Mouse (Mus musculus) liver, adult (tissue): ENCODE measurements around the gene Serpinb6c.
A peak's percentile ranks its signal among the peaks of the same experiment; 100 is the strongest.

Experiments
- GATA4 ChIP-seq: IDR thresholded peaks from 2 replicates; pipeline ENCODE4 v1.6.1; 2014; ENCODE audit warnings: mild to moderate bottlenecking, low read length; ENCODE audit not compliant: insufficient replicate concordance

Gene Serpinb6c

DNA sequence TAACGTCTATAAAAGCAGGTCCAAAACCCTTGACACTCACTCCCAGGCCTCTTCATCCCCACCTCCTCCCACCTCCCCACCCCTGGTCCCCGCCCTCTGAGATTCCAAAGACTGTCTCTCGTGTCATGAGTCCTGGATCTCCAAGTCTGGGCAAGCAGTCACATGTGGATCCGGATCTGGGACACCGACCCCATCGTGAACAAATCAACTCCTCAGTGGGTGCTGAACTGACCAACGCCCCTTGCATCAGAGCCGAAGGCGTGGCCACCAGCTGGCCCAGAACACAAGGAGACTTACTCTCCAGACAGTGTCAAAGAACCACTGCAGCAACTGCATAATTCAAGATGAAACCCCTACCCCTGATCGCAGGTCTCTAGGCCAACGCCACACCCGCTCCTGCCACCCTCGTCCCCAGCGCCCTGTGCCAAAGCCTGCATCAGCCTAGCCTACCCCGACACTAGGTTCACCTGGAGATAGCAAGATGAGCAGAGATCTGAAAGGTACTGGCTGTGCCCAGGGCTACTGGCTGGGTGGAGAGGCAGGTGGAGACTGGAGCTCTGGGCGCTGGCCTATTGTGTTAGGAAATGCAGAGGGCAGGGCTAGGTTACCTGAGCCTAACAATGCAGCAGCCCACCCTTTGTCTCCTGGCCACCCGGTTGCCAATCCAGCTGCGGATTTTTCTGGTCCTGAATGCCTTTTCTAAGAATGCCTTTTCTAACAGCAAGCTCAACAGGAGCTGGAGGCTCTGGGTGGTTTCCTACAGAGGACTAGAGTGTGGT, at the start of gene Serpinb6c:
TSS of gene Serpinb6c (minus strand) at position 533 of the 779 bp plus-strand sequence.
- no peak for TF ChIP-seq GATA4

DNA sequence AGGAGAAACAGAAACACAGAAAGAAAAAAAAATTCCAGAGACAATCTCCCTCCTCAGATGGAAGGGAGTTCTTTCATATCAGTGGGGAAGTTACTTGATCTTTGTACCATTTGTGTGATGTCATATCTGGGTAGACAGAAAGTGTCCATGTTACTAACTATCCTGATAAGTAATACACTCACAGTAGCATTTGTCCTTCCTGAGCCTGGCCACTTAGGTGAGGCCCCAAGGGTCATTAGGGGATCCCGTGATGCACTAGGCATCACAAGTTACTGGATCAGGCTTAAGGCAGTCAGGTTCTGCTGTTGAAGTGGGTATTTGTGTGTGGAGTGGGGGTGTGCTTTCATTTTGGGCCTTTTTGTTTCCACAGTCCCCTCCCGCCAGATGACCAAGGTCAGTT, 47.4 kb upstream of the Serpinb6c start:
- no peak for TF ChIP-seq GATA4

- no peak for TF ChIP-seq GATA4
Observed at GRCm38 (mm10) chr13:33952075-33952449, 46.6 kb upstream of the Serpinb6c start.

DNA sequence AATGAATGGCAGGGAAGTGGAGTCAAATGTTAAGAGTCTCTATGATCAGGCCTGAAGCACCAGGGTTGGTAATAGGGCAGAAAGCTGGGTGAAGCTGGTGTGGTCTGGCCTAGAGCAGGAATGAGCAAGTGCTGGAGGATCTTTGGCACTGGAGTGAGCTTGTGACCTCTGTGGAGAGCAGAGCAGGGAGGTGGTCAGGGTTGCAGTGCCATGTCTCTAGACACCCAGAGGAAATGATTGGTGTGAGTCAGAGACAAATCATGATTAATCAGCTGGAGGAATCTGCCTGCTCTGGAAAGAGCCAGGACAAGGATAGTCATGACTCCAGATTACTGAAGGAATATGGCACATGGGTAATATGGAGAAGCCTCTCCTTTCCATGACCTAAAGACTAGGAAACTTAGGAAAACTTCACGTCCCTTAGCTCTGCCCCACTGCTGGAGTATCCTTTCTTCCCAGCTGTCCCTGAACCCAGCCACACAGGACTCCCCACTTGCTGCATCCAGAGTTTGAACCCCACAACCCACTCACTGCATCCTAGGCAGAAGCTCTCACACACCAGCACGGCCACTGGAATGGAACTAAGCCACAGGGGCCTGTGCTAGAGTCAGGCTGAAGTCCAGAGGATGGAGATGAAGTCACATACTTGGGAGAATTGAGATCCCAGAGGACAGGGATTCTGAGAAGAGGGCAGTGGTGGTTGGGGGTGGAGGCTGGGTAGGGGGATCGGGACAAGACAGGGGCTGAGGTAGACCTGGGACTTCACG, 46.0 kb upstream of the Serpinb6c start:
- TF ChIP-seq GATA4, result no peak

DNA sequence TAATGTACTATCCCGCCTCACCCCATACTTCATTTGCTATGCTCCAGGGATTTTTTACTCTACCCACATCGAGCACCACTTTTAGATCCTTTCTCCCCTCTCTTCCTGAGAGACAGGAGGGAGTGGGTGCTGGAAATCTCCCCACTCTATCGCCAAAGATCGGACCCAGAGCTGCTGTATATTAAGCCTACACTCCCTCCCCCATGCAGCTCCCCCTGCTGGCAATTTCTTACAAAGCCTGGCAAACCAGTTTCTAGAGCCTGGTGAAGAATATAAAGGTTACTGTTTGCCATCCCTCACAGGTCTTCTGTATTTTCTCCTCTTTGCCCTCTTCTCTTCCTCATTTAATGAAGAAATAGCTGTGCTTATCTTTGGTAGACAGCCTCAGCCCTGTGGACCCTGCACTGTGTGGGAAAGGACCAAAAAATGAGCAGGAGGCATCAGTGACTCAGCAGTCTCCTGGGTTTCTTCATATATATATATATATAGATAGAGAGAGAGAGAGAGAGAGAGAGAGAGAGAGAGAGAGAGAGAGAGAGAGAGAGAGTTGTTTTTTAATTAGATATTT, 36.8 kb upstream of the Serpinb6c start:
- TF ChIP-seq GATA4, result no peak

DNA sequence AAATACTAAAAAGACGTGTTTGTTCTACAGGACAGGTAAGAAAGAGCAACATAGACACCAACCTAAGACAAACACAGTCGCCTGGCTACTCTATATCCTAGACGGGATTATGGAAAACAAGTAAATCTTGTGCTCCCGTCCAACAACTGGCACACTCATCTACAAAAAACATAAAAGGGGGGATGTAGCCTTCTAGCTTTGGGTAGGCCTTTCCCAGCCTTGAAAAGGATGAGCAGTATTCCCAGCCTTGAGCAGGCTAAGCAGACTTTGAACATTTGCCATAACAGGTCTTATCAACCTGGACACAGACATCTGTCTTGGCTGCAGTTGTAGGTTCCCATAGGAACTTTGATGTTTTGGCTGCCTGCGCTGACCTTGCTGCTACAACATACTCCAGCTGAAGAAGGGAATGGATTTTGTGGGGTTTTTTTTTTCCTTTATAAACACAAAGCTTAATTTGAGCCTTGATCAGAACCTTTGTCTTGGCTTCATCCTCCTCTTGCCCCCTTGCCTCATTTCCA, 35.8 kb upstream of the Serpinb6c start:
- TF ChIP-seq GATA4, result no peak

DNA sequence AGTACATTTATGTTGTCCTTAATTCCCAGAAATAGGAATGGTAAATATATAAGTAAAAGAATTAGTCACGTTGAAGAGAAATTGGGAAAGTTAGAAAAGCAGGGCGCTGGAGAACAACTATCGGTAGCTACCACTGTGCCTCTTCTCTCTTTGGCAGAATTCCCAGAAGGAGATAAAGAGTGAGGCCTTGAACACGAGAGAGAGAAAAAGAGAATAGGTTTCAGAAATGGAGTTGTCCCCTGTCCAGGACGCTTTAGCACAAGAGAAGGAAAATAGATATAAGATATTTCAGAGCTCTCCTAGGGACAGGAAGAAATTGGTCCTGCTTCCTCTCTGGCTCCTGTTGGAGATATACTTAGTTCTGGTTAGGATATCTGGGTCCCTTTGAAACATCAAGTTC, 31.6 kb upstream of the Serpinb6c start:
- TF ChIP-seq GATA4, result peak; percentile 18; the same call in 1 of the 2 replicates

- TF ChIP-seq GATA4, result no peak
Observed at GRCm38 (mm10) chr13:33935465-33936181, 30.1 kb upstream of the Serpinb6c start.

GRCm38 (mm10) chr13:33934743-33935142, 29.2 kb upstream of the Serpinb6c start:
- no peak for TF ChIP-seq GATA4

DNA sequence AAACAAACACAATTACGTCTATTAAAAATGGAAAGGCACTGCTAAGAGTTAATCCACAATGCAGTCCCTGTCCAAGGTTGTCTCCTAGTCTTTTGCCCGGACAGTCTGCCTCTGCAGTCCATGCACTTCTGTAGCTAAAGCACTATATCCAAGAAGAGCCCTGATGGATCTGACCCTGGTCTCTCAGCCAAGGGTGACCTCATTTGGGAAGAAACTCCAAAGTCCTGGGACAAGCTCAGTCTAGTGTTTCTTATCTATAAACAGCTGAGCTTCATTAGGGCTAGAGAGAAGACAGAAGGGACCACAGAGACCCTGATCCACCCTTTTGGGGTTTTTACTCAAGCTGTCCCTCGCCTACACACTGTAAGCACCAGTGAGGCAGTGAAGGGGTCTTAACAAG, 25.4 kb upstream of the Serpinb6c start:
- TF ChIP-seq GATA4, result no peak

DNA sequence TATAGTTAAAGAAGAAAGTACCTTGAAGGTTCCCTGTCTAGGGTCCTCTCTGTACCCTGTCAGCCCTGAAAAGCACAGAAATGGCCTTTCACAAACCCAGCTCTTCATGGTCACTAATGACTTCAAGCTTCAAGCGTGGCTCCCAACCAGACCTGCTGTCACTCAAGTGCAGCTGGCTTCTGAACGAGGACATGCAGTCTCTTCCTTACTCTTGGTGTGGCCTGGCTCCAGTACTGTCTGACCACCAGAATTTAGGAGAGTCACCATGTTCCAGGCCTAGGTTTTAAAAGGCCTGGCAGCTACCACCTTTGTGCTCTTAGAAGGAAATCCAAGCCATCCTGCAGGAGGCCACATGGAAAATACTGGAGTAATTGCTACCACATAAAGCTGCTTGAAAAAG, 24.8 kb upstream of the Serpinb6c start:
- no peak for TF ChIP-seq GATA4

DNA sequence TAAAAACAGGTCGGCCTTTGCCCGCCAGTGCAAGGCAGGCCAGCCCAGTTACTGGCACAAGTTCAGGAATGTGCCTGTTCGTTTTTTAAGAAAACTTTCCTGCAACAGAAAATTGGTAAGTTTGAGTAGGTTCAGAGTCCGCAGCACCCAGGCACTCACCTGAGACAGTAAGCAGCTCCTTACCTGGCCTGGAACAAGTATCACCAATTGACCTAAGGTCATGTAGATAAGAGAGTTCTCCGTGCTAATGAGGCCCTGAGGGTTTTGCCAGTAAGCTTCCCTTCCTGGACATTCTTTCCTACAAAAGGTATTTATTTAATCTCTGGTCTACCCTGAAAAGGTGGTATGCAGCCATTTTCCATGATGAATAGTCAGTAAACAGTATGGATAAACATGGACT, 16.2 kb upstream of the Serpinb6c start:
- TF ChIP-seq GATA4, result no peak

DNA sequence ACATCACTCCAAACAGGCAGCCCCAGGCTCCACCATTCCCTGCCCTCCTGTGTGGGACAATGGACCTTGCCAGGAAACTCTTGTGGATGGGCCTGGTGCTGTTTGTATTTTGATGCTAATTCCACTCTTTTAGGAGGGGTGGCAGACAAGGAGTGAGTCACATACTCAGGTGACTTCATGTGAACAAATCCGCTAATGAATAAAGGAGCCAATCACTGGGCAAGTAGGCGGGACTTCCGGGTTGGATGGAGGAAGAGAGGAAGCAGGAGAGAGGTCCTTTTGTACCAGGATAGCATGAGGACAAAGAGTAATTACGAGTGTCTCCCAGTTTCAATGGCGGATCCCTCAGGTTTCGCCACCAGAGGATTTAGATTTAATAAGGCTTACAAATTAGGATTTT, 15.5 kb upstream of the Serpinb6c start:
- TF ChIP-seq GATA4, result no peak

- no peak for TF ChIP-seq GATA4
Observed at GRCm38 (mm10) chr13:33906821-33907220, 1.3 kb upstream of the Serpinb6c start.

DNA sequence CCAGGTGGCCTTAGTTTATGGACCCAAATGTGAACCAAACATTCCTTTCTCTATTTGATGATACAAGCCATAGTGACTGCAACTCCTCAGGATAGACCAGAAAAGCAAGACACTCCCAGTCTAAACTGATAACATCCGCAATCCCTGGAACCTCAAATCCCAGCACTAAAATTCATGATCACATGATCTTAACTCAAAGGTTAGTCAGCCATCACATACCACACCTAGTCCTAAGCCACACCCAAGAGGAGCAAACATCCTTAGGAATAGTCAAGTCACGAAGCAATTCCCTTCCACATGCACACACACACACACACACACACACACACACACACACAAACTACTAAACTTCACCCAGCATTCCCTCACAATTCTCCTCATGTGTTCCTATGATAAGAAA, 2.2 kb downstream of the Serpinb6c start:
- TF ChIP-seq GATA4, result no peak
